Mouse (Mus musculus) embryonic fibroblast, embryonic 13.5 days (primary cell): ENCODE data around the gene Tcl1b4. TPM values are rescaled to one million over a fixed set of nuclear protein-coding genes. Genes with fewer than 3 reads are reported as not detected.

Experiments used
- H3K27ac ChIP-seq: 2 replicates; pipeline ENCODE4 v1.5.1; 2012; ENCODE audit warnings: low read length, control low read depth, inconsistent platforms; ENCODE audit not compliant: insufficient read depth
- H3K4me1 ChIP-seq: 2 replicates; pipeline ENCODE4 v1.6.1; 2011; ENCODE audit warnings: low read length; ENCODE audit not compliant: control insufficient read depth, insufficient read depth
- H3K4me3 ChIP-seq: 2 replicates; pipeline ENCODE4 v1.5.1; 2011; ENCODE audit warnings: mild to moderate bottlenecking, control low read depth, low read length; ENCODE audit not compliant: insufficient read depth
- CTCF ChIP-seq: IDR thresholded peaks from 2 replicates; pipeline ENCODE4 v1.5.1; 2011; ENCODE audit warnings: mild to moderate bottlenecking, control low read depth, low read length, moderate library complexity, borderline replicate concordance; ENCODE audit not compliant: insufficient read depth
- POLR2A ChIP-seq: IDR thresholded peaks from 2 replicates; pipeline ENCODE4 v1.6.1; 2011; ENCODE audit warnings: low read depth, mild to moderate bottlenecking, control low read depth, low read length, moderate library complexity
- polyA plus RNA-seq: library from polyadenylated mRNA; stranded (reverse); fragments of >200 nt; gene quantifications from 2 replicates; pipeline ENCODE4 v1.2.4, GENCODE M21; 2011; ENCODE audit warnings: low read depth; ENCODE audit not compliant: missing spikeins, insufficient read length

The Tcl1b4 gene
- polyA plus RNA-seq, 1 experiment: not detected

DNA sequence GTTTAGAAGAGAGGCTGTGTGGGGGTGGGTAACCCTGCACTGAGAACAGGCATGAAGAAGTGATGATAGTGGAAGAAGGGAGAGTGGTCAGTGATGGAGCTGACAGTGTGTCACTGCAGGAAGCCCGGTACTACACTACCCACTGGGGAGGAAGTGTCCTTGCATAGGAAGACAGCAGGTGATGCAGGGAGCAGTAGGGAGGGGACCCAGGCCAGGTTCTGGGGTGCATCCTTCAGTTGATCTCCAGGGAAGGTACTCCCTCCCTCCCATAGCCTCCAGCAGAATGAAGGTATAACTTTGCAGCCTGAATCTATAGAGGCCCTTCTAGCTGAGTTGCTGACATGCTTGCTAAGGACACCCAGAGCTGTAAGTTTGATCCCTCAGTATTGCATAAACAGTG is 5.3 kb downstream of the Tcl1b4 start:
- TF ChIP-seq POLR2A: no peak
- TF ChIP-seq CTCF: no peak
- Histone ChIP-seq H3K27ac (no peak overlapping the region), H3K4me3 (no peak overlapping the region), H3K4me1 (no peaks in the 10 kb centered on the region)

DNA sequence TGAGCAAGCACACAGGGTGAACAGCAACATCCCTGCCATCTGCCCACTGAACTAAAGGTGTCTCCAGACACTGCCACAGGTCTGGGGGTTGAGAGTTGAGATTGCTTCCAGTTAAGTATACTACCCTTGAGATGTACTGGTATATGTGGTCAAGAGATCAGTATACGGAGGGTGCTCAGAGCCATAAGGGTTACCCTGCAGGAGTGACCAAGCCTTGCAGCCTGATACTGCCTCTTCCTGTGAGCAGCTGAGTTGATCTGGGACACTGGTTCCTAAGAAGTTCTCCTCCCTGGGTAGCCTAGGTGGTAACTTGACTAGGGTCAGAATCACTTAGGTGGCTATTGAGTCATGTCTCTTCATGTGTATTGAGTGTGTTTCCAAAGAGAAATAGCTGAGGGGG is 6.7 kb downstream of the Tcl1b4 start:
- Histone ChIP-seq H3K4me1 (no peaks in the 10 kb centered on the region), H3K27ac (no peak overlapping the region), H3K4me3 (no peak overlapping the region)
- TF ChIP-seq POLR2A: no peak
- TF ChIP-seq CTCF: no peak

DNA sequence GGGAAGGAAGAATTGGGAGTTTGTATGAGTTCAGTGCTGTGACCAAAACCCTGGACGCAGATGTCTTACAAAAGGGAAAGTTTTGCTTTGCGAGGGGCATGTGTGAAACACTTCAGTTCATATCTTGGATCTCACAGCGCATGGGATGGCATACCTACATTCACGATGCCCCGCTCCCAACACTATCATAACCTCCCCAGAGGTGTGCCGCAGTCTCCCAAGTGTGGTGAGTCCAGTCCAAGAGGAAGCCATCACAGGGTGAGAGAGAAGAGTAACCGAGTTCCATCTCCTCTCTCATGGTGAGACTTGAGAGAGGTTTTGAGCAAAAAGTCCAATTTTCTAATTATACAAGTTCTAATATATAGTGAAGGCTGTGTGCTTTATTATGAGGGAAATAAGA is 7.5 kb downstream of the Tcl1b4 start:
- H3K27ac ChIP-seq: no peak overlapping the region
- TF ChIP-seq CTCF (no peak), POLR2A (no peak)
- H3K4me1 ChIP-seq: no peaks in the 10 kb centered on the region
- H3K4me3 ChIP-seq: no peak overlapping the region

DNA sequence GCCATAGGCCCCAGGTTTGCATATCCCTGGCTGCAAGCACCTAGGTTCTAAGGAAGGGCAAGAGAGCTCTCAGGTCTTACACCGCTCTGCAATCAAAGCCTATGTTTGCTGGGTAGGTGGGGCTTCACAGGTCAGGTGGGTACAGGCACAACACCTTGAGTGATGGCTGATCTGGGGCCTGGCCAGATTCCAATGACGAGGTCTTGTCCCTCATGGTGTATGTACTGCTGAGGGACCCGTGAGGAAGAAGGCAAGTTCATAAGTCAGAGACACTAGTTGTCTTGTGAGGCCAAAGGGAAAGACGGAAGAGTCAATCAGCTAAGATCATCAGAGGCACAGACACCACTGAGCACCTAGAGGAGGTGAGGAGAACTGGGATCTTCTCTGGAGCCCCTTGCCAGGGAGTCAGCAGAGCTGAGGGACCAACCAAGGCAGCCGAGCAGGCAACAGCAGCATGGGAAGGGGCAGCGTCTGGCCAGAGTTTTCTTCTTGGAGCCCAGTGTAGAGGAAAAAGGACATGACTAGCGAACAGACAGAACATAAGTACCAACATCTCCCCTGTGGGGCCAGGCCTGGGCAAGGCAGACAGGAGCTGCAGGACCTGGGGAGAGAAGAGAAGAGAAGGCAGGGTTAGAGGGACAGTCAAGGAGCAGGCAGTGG is 15.5 kb downstream of the Tcl1b4 start:
- no peaks in the 10 kb centered on the region for H3K4me1 ChIP-seq
- TF ChIP-seq POLR2A (no peak), CTCF (no peak)
- no peak overlapping the region for H3K4me3 ChIP-seq
- no peak overlapping the region for H3K27ac ChIP-seq

DNA sequence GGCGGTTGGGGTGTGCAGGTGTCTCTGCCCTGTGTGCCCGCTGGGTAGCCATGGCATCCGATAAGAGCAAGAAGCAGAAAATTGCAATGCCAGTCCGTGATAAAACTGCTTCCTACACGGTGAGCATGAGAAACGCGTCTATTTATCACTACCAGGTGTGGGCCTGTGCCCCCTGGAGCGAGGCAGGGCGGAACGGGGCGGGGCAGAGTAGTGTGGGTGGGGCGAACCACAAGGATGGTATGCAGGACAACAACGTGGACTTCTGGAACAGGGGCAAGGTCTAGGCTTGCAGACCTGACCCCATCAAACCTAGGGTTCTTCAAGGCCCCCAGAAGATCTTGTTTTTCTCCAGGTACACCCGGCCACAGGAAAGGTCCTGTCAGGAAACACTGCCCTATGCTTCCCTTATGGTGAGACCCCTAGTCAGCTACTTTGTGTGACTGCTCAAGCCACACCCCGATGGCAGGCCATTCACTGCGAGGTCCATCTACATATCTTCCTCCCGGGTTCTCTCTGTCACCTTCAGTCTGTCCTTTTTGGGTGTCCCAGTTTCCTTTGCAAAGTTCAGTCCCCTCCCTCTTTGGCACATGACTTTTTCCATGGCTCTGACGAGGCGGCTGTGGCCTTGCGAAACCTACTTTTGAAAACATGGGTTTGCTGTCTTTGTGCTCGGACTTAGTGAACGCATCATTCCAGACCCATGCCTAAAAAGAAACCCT is 21.0 kb downstream of the Tcl1b4 start, which contains the start of gene Tcl1:
TSS of gene Tcl1 (minus strand) at position 193 of the 719 bp plus-strand sequence.
- Histone ChIP-seq H3K4me3 (no peak within 1 kb of the TSS), H3K27ac (no peak within 1 kb of the TSS), H3K4me1 (no peaks in the 10 kb centered on the region)
- TF ChIP-seq POLR2A (no peak), CTCF (no peak)

DNA sequence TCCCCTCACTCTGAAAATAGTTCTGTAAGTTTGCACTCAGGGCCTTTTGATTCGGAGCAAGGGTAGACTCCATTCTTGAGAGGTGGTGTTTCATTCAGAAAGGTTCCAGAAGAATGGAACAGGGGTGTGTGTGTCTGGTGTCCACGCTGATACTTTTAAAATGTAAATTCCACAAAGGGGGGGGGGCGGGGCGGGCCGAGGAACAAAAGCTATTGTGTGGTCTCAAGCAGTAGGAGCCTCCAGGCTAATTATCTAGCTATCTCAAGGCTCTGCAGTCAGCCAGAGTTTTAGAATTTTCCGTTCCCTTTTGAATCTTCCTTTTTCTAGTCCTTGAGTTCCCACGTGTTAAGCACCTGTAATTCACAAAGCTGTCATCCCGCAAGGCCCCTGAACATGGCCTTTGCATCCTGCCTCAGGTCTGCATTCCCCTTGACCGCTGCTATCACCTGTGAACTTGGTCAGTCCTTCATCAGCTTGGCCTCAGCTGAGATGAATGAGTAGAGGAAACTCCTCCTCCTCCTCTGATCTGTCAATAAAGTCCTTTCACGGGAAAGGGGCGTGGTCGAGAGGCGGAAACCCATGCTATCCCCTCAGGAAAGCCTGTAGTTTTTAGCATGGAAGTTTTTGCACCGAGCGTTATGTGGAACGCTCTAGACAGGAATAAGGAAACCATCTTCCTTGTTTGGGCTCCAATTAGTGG is 23.0 kb downstream of the Tcl1b4 start:
- H3K4me3 ChIP-seq: no peak overlapping the region
- TF ChIP-seq CTCF (no peak), POLR2A (no peak)

DNA sequence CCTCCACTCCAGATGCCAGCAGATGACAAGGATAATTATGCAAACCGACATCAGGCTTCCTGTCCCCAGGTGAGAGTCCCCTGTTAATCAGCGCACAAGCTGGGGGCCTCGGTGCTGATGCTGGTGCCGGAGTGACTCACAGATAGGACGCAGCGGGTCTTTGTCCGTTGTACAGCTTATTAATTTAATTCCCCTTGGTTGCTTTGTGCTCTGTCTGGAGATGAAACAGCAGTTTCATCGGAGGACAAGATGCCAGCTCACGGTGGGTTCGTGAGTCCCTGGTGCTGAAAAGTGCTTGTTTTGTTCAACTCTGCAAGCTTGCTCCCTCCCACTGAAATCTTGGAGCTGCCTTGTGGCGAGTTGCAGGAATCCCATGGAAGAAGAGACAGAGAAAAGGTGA is 32.6 kb downstream of the Tcl1b4 start:
- no peak overlapping the region for H3K4me3 ChIP-seq
- H3K27ac ChIP-seq: no peak overlapping the region
- no peaks in the 10 kb centered on the region for H3K4me1 ChIP-seq
- TF ChIP-seq CTCF (no peak), POLR2A (no peak)

More for the DNA sequence above, 23.0 kb downstream of the Tcl1b4 start:
- H3K27ac ChIP-seq: no peak overlapping the region
- H3K4me1 ChIP-seq: no peaks in the 10 kb centered on the region

DNA sequence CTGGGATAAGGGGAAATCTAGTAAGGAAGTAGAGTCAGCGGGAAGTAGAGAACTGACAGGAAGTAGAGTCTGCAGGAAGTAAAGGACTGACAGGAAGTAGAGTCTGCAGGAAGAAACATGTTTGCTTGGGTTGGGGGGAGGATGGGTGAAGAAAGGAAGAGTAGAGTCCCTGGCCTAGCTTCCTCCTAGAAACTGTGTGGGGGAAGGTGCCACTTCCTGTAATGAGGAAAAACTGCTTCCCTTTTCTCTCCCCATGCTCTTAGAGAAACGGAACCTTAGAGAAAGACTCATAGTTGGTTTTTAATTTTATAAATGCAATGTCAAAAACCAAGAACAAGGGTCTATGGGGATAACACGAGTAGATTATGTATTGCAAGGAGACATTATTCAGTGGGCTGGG is 33.3 kb downstream of the Tcl1b4 start:
- Histone ChIP-seq H3K4me1 (no peaks in the 10 kb centered on the region), H3K4me3 (no peak overlapping the region), H3K27ac (no peak overlapping the region)
- no peak for TF ChIP-seq CTCF
- TF ChIP-seq POLR2A: no peak

DNA sequence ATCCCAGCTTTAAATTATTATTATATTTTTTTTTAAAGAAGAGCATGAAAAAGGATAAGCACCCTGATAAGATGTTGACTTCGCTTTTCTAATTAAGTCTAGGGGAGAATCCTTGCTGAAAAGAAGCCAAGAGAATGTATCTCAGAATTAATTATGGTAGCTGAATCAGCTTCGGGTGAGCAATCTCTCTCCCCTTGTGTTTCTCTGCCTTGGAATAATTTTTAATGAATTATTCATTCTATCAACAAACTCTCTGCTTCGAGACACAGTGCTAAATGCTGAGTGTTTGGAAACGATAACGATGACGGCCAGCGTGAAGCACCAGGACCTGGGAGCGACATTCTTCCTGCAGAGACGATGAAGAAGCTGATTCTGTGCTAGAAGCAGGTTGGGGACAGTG is 37.3 kb downstream of the Tcl1b4 start:
- Histone ChIP-seq H3K4me3 (no peak overlapping the region), H3K27ac (no peak overlapping the region), H3K4me1 (no peaks in the 10 kb centered on the region)
- no peak for TF ChIP-seq POLR2A
- TF ChIP-seq CTCF: no peak

DNA sequence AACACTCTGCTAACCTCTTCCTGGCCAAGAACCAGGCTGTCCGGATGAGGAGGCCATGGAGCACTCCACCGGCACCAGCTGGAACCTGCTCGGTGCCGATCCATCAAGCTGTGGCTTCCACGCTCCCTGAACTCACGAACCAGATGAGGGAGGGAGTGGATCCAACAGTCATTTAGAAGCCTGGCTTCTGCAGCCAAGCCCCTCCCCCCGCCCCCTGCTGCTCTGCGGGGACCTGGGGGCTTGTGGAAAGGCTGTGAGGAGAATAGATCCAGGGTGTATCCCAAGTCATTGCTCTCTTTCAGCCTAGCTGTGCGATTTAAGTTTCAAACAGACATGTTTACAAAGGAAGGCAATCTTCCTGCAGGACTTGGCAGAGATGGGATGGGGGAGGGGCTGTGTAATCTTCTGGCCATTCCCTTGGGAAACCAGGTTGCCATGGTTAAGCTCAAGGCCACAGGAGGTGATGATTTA is 47.0 kb downstream of the Tcl1b4 start:
- no peak overlapping the region for H3K27ac ChIP-seq
- no peaks in the 10 kb centered on the region for H3K4me1 ChIP-seq
- no peak overlapping the region for H3K4me3 ChIP-seq
- TF ChIP-seq CTCF (no peak), POLR2A (no peak)
